ENCODE assay signal across 7 mouse cellular contexts in genomic region chr11:75348199-75348889, GRCm38 (mm10). TPM values are rescaled to one million over a fixed set of nuclear protein-coding genes. Genes with fewer than 3 reads are reported as not detected.
DNase-seq lines count a peak whose midpoint lies in the region; ATAC-seq lines count a peak whose summit lies in the region.

Gene Rpa1 (minus strand): TSS chr11:75348324.
Gene Smyd4 (plus strand): TSS chr11:75348433.

- DNase-seq in adrenal gland, adult 8-10 months, result peak; percentile 95
- DNase-seq in embryo, embryonic 9.5 days (ENCODE audit: extremely low spot score), result peak; percentile 96
- peak; percentile 88 to 94 for DNase-seq in gastrocnemius, postnatal 4 days (ENCODE audit: low spot score in 2 of 2)
- peak; percentile 93 to 96 for DNase-seq in left cerebral cortex, postnatal 36 days (ENCODE audit: low spot score in 2 of 2)
- DNase-seq in midbrain, embryonic 11.5 days (ENCODE audit: low spot score, missing footprints), result peak; percentile 99
- DNase-seq in skeletal muscle tissue, adult 2 months (ENCODE audit: low read depth, low spot score), result peak; percentile 95

- H3K9ac ChIP-seq in intestine, embryonic 16.5 days (ENCODE audit: low read depth, low read length), result peak within 1 kb of the TSS; percentile 86
- peak within 1 kb of the TSS; percentile 87 for H3K9ac ChIP-seq in midbrain, embryonic 11.5 days (ENCODE audit: low read length)

- no peaks in the 10 kb centered on the region for H3K9me3 ChIP-seq in intestine, embryonic 16.5 days (ENCODE audit: control insufficient read depth, low read length)
- H3K9me3 ChIP-seq in midbrain, embryonic 11.5 days (ENCODE audit: control insufficient read depth, low read length), result no peaks in the 10 kb centered on the region

- H3K36me3 ChIP-seq in intestine, embryonic 16.5 days (ENCODE audit: control insufficient read depth, insufficient read depth, low read length), result no peaks in the 10 kb centered on the region
- no peaks in the 10 kb centered on the region for H3K36me3 ChIP-seq in midbrain, embryonic 11.5 days (ENCODE audit: control insufficient read depth, insufficient read depth, low read length)

- peak; percentile 100 for ATAC-seq in intestine, embryonic 16.5 days
- ATAC-seq in midbrain, embryonic 11.5 days (ENCODE audit: low FRiP score), result peak; percentile 100

- intact Hi-C loops in left cerebral cortex, postnatal 36 days (cut with DNase I), result loop anchor here (5.0 kb wide), 1 partner anchor 114 kb away; the partner anchor contains the start of gene Tlcd2

- H3K27ac ChIP-seq in intestine, embryonic 16.5 days (ENCODE audit: low read length), result peak within 1 kb of the TSS; percentile 70
- H3K27ac ChIP-seq in midbrain, embryonic 11.5 days (ENCODE audit: low read depth, low read length), result no peak within 1 kb of the TSS

- WGBS in intestine, embryonic 16.5 days, result under 1% methylated on average over 56 of the region's 56 CpGs
- WGBS in midbrain, embryonic 11.5 days, result under 1% methylated on average over 56 of the region's 56 CpGs

- H3K4me3 ChIP-seq in intestine, embryonic 16.5 days (ENCODE audit: low read length), result peak within 1 kb of the TSS; percentile 93
- H3K4me3 ChIP-seq in midbrain, embryonic 11.5 days (ENCODE audit: low read depth, low read length), result peak within 1 kb of the TSS; percentile 60

- no peaks in the 10 kb centered on the region for H3K27me3 ChIP-seq in intestine, embryonic 16.5 days (replicated peaks; ENCODE audit: control insufficient read depth, insufficient read depth, low read length)
- no peaks in the 10 kb centered on the region for H3K27me3 ChIP-seq in midbrain, embryonic 11.5 days (ENCODE audit: control insufficient read depth, insufficient read depth, low read length)

- H3K4me2 ChIP-seq in intestine, embryonic 16.5 days (ENCODE audit: low read depth, low read length), result peak within 1 kb of the TSS; percentile 91
- peak within 1 kb of the TSS; percentile 90 for H3K4me2 ChIP-seq in midbrain, embryonic 11.5 days

- H3K4me1 ChIP-seq in intestine, embryonic 16.5 days (ENCODE audit: control insufficient read depth, insufficient read depth, low read length), result peaks cover 20% of the 10 kb centered on the region
- peaks cover 11% of the 10 kb centered on the region for H3K4me1 ChIP-seq in midbrain, embryonic 11.5 days (ENCODE audit: control insufficient read depth, insufficient read depth, low read length)

RNA-seq across cellular contexts. Expression of gene Rpa1, which starts in this region (rescaled TPM):
- 10 to 100 TPM; 50.9 to 72.8 (median 62.3) TPM for total RNA-seq in adrenal gland, adult 8-10 months (2022)
- 10 to 100 TPM; 65.9 to 66.9 TPM for total RNA-seq in gastrocnemius, postnatal 4 days (2021)
- polyA plus RNA-seq in intestine, embryonic 16.5 days (2015; fragmentation: Nextera tagmentation; extraction: Ambion mirVana), result 82.8 and 91.9 TPM in 2 replicates
- 10 to 100 TPM; 44.0 to 47.1 TPM for total RNA-seq in left cerebral cortex, postnatal 36 days (2021)
- polyA plus RNA-seq in midbrain, embryonic 11.5 days (2014; fragmentation: Nextera tagmentation; extraction: Ambion mirVana), result 124 and 126 TPM in 2 replicates

RNA-seq across cellular contexts. Expression of gene Smyd4, which starts in this region (rescaled TPM):
- total RNA-seq in adrenal gland, adult 8-10 months (2022), result 10 to 100 TPM; 10.2 to 23.6 (median 14.8) TPM
- total RNA-seq in gastrocnemius, postnatal 4 days (2021), result 10 to 100 TPM in 1 of 2 experiments, 1 to 10 TPM in 1; 8.5 to 11.2 TPM
- 7.2 and 8.2 TPM in 2 replicates for polyA plus RNA-seq in intestine, embryonic 16.5 days (2015; fragmentation: Nextera tagmentation; extraction: Ambion mirVana)
- total RNA-seq in left cerebral cortex, postnatal 36 days (2021), result 10 to 100 TPM; 13.2 to 16.4 TPM
- polyA plus RNA-seq in midbrain, embryonic 11.5 days (2014; fragmentation: Nextera tagmentation; extraction: Ambion mirVana), result 11.6 and 13.1 TPM in 2 replicates
